Mouse (Mus musculus): ENCODE data around the gene Slc12a1.
A peak's percentile ranks its signal among the peaks of the same experiment; 100 is the strongest.

Gene Slc12a1

GRCm38 (mm10) chr2:125259230-125260120 lies 107.2 kb downstream of the Slc12a1 start:
- peak; percentile 13 for DNase-seq

- DNase-seq, result no peak
Observed at GRCm38 (mm10) chr2:125260326-125260725, 108.0 kb downstream of the Slc12a1 start.

- no peak for DNase-seq
Observed at GRCm38 (mm10) chr2:125263056-125263455, 110.8 kb downstream of the Slc12a1 start.

- DNase-seq, result no peak
Observed at GRCm38 (mm10) chr2:125263753-125264152, 111.4 kb downstream of the Slc12a1 start.

- no peak for DNase-seq
Observed at GRCm38 (mm10) chr2:125268876-125269275, 116.6 kb downstream of the Slc12a1 start.

GRCm38 (mm10) chr2:125275617-125276016 lies 123.3 kb downstream of the Slc12a1 start:
- no peak for DNase-seq

GRCm38 (mm10) chr2:125276692-125277091 lies 124.4 kb downstream of the Slc12a1 start:
- DNase-seq, result no peak

GRCm38 (mm10) chr2:125278474-125278873 lies 126.2 kb downstream of the Slc12a1 start:
- no peak for DNase-seq
